Mouse (Mus musculus) lung, adult 2 months (tissue): ENCODE measurements around the gene Acsf2.

ENCODE experiments used
- CTCF ChIP-seq: fragments of 200-500 bp; IDR thresholded peaks from 2 replicates; pipeline ENCODE4 v1.5.1; 2011; ENCODE audit warnings: mild to moderate bottlenecking, low read length, control low read depth; ENCODE audit not compliant: insufficient read depth
- POLR2A ChIP-seq: fragments of 200-500 bp; IDR thresholded peaks from 2 replicates; pipeline ENCODE4 v1.6.1; 2011; ENCODE audit warnings: low read depth, mild to moderate bottlenecking, control low read depth, low read length, borderline replicate concordance; ENCODE audit errors: extremely low read depth

DNA sequence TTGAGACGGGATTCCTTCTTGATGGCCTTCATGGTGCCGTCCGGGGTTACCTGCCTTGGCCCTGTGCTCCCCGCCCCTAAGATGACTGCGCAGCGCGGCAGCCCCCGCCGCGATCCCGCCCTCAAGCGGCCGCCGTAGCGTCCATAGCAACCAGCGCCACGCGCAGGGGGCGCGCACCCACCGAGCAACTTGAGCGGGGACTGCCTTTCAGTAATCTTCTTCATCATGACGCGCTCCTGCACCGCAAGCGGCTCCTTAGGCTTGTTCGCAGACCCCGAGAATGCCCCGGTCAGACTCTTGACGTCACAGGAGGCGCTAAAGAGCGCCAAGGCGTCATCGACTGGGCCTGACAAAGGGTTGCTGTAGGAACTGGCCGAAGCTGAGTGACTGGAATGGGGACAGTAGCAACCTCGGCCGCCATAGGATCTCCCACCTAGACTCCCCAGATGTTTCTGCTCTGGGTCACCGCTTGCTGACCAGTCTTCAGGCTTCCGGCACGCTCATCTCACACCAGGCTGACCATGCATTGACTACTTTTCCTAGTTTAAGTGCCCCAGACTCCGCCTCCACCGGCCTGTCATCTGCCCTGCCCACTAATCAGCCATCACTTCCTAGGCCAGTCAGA is 80.3 kb downstream of the Acsf2 start, which contains the start of gene Mycbpap:
- TF ChIP-seq POLR2A (0 out of 2 replicates have a peak, but pooled peaks have one; percentile 14), CTCF (no peak)
